Mouse (Mus musculus): ENCODE measurements at regions not wholly inside any gene's neighbourhood (a gene's known extent, or its start where the extent isn't known, plus 50 kb on each side); places are given as distances from the start of the nearest gene placed in this dataset.

- no peak for DNase-seq (ENCODE audit: low read depth, low spot score)
These were observed 660.2 kb downstream of the Magi1 start for GRCm38 (mm10) chr6:93623541-93623940.

- DNase-seq (ENCODE audit: low read depth, low spot score) = peak; percentile 12
These were observed 666.8 kb downstream of the Magi1 start for GRCm38 (mm10) chr6:93616926-93617325.

- DNase-seq (ENCODE audit: low read depth, low spot score) = no peak
These were observed 657.1 kb upstream of the Adamts9 start for GRCm38 (mm10) chr6:93600376-93600775.

GRCm38 (mm10) chr6:93599371-93599770 lies 656.1 kb upstream of the Adamts9 start:
- DNase-seq (ENCODE audit: low read depth, low spot score) = no peak

GRCm38 (mm10) chr6:93589935-93590334 lies 646.6 kb upstream of the Adamts9 start:
- no peak for DNase-seq (ENCODE audit: low read depth, low spot score)

- no peak for DNase-seq (ENCODE audit: low read depth, low spot score)
These were observed 643.6 kb upstream of the Adamts9 start for GRCm38 (mm10) chr6:93586871-93587270.

- DNase-seq (ENCODE audit: low read depth, low spot score) = no peak
These were observed 637.8 kb upstream of the Adamts9 start for GRCm38 (mm10) chr6:93581141-93581540.

GRCm38 (mm10) chr6:93580716-93581115 lies 637.4 kb upstream of the Adamts9 start:
- no peak for DNase-seq (ENCODE audit: low read depth, low spot score)

- DNase-seq (ENCODE audit: low read depth, low spot score) = no peak
These were observed 632.0 kb upstream of the Adamts9 start for GRCm38 (mm10) chr6:93575249-93575648.

- peak; percentile 14 for DNase-seq (ENCODE audit: low read depth, low spot score)
These were observed 630.7 kb upstream of the Adamts9 start for GRCm38 (mm10) chr6:93573679-93574635.

GRCm38 (mm10) chr6:93569866-93570265 lies 626.6 kb upstream of the Adamts9 start:
- DNase-seq (ENCODE audit: low read depth, low spot score) = no peak

- no peak for DNase-seq (ENCODE audit: low read depth, low spot score)
These were observed 625.9 kb upstream of the Adamts9 start for GRCm38 (mm10) chr6:93569211-93569610.

- no peak for DNase-seq (ENCODE audit: low read depth, low spot score)
These were observed 623.4 kb upstream of the Adamts9 start for GRCm38 (mm10) chr6:93566661-93567060.

GRCm38 (mm10) chr6:93548311-93548710 lies 605.0 kb upstream of the Adamts9 start:
- no peak for DNase-seq (ENCODE audit: low read depth, low spot score)

GRCm38 (mm10) chr6:93544246-93544645 lies 601.0 kb upstream of the Adamts9 start:
- DNase-seq (ENCODE audit: low read depth, low spot score) = no peak

GRCm38 (mm10) chr6:93543354-93544129 lies 600.2 kb upstream of the Adamts9 start:
- DNase-seq (ENCODE audit: low read depth, low spot score) = no peak

- no peak for DNase-seq (ENCODE audit: low read depth, low spot score)
These were observed 596.3 kb upstream of the Adamts9 start for GRCm38 (mm10) chr6:93539583-93539982.

- no peak for DNase-seq (ENCODE audit: low read depth, low spot score)
These were observed 595.9 kb upstream of the Adamts9 start for GRCm38 (mm10) chr6:93539171-93539570.

- DNase-seq (ENCODE audit: low read depth, low spot score) = no peak
These were observed 594.7 kb upstream of the Adamts9 start for GRCm38 (mm10) chr6:93537971-93538370.

- no peak for DNase-seq (ENCODE audit: low read depth, low spot score)
These were observed 593.8 kb upstream of the Adamts9 start for GRCm38 (mm10) chr6:93537126-93537525.

GRCm38 (mm10) chr6:93513818-93514217 lies 570.5 kb upstream of the Adamts9 start:
- DNase-seq (ENCODE audit: low read depth, low spot score) = no peak

- no peak for DNase-seq (ENCODE audit: low read depth, low spot score)
These were observed 566.6 kb upstream of the Adamts9 start for GRCm38 (mm10) chr6:93509857-93510256.

GRCm38 (mm10) chr6:93497824-93498223 lies 554.5 kb upstream of the Adamts9 start:
- DNase-seq (ENCODE audit: low read depth, low spot score) = no peak

All from brain, embryonic 18.5 days (tissue).